Mouse (Mus musculus): ENCODE results near the gene Fermt1.

Fermt1 gene

GRCm38 (mm10) chr2:132922076-132922873 is 23.4 kb downstream of the Fermt1 start:
- in situ Hi-C loops (cut with MboI, MseI): no loop called here

- in situ Hi-C loops (cut with MboI, MseI): no loop called here
These were observed 30.9 kb downstream of the Fermt1 start for GRCm38 (mm10) chr2:132914785-132915184.

GRCm38 (mm10) chr2:132906763-132907162 is 38.9 kb downstream of the Fermt1 start:
- in situ Hi-C loops (cut with MboI, MseI): loop anchor here (10.0 kb wide), 1 partner anchor 592 kb away; no protein-coding TSS in a partner anchor

- in situ Hi-C loops (cut with MboI, MseI): loop anchor here (10.0 kb wide), 1 partner anchor 590 kb away; no protein-coding TSS in a partner anchor
These were observed 40.7 kb downstream of the Fermt1 start for GRCm38 (mm10) chr2:132904961-132905360.

GRCm38 (mm10) chr2:132903498-132903897 is 42.2 kb downstream of the Fermt1 start:
- in situ Hi-C loops (cut with MboI, MseI): loop anchor here (10.0 kb wide), 1 partner anchor 589 kb away; no protein-coding TSS in a partner anchor

GRCm38 (mm10) chr2:132902056-132902455 is 43.6 kb downstream of the Fermt1 start:
- in situ Hi-C loops (cut with MboI, MseI): loop anchor here (10.0 kb wide), 1 partner anchor 587 kb away; no protein-coding TSS in a partner anchor

GRCm38 (mm10) chr2:132901636-132902035 is 44.1 kb downstream of the Fermt1 start:
- in situ Hi-C loops (cut with MboI, MseI): loop anchor here (10.0 kb wide), 1 partner anchor 587 kb away; no protein-coding TSS in a partner anchor

- in situ Hi-C loops (cut with MboI, MseI): loop anchor here (10.0 kb wide), 1 partner anchor 586 kb away; no protein-coding TSS in a partner anchor
These were observed 45.1 kb downstream of the Fermt1 start for GRCm38 (mm10) chr2:132900596-132900995.

- in situ Hi-C loops (cut with MboI, MseI): no loop called here
These were observed 47.5 kb downstream of the Fermt1 start for GRCm38 (mm10) chr2:132898211-132898610.

- in situ Hi-C loops (cut with MboI, MseI): no loop called here
These were observed 51.9 kb downstream of the Fermt1 start for GRCm38 (mm10) chr2:132893826-132894225.

GRCm38 (mm10) chr2:132885312-132885711 is 60.4 kb downstream of the Fermt1 start:
- in situ Hi-C loops (cut with MboI, MseI): no loop called here

GRCm38 (mm10) chr2:132884303-132884967 is 61.3 kb downstream of the Fermt1 start:
- in situ Hi-C loops (cut with MboI, MseI): no loop called here

- in situ Hi-C loops (cut with MboI, MseI): no loop called here
These were observed 64.7 kb downstream of the Fermt1 start, which contains the start of gene Lrrn4 for GRCm38 (mm10) chr2:132880844-132881645. Lrrn4 (minus strand) TSS chr2:132880891.

GRCm38 (mm10) chr2:132879261-132880044 is 66.3 kb downstream of the Fermt1 start:
- in situ Hi-C loops (cut with MboI, MseI): no loop called here

- in situ Hi-C loops (cut with MboI, MseI): no loop called here
These were observed 68.7 kb downstream of the Fermt1 start for GRCm38 (mm10) chr2:132876991-132877390.

GRCm38 (mm10) chr2:132873657-132874326 is 71.9 kb downstream of the Fermt1 start:
- in situ Hi-C loops (cut with MboI, MseI): no loop called here

- in situ Hi-C loops (cut with MboI, MseI): no loop called here
These were observed 74.0 kb downstream of the Fermt1 start for GRCm38 (mm10) chr2:132871663-132872062.

- in situ Hi-C loops (cut with MboI, MseI): no loop called here
These were observed 75.4 kb downstream of the Fermt1 start for GRCm38 (mm10) chr2:132870286-132870685.

- in situ Hi-C loops (cut with MboI, MseI): no loop called here
These were observed 76.0 kb downstream of the Fermt1 start for GRCm38 (mm10) chr2:132869682-132870081.

GRCm38 (mm10) chr2:132867521-132867920 is 78.2 kb downstream of the Fermt1 start:
- in situ Hi-C loops (cut with MboI, MseI): no loop called here
